Mouse (Mus musculus): ENCODE measurements around the gene Creld1.

DNA sequence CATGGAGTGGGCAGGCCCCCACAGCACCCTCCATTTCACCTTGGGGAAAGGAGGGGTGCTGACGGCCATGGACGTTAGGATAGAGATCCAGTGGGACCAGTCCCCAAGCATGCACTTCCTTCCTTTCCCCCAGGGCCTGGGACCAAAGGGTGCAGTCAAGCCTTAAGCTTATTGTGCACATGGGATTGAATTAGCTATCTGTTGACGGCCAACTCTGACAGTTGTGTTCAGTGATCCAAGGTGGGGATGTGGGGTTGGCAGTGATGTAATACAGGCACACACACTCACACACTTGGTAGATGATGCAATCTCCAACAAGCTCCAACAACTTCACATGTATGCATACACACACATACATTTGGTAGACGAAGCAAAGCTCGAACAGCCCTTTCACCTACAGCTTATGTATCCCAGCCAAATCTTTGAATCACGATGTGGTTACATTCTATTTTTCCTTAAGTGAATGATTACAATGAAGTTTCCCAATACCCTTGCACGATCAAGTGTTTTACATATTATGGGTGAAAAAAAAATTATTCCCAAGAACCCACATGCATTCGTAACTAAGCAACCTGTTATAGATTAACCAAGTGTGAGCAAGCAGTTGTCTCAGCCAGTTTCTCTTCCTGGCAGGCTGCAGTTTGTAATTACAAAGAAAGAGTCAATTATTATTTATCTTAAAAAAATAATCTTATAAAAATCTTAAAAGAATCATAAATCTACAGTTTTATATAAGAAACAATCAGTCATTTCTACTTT lies 38.7 kb upstream of the Creld1 start:
- TF ChIP-seq CTCF (IDR thresholded peaks at IDR 0.05; ENCODE audit: control insufficient read depth, insufficient read depth, insufficient replicate concordance, low read depth, low read length) (no peak), POLR2A (IDR thresholded peaks at IDR 0.05; ENCODE audit: control insufficient read depth, low read depth, low read length) (no peak)

Measured in testis, adult 2 months (tissue).